Mouse (Mus musculus) limb, embryonic 14.5 days (tissue): ENCODE results near the gene Uox. TPM values are rescaled to one million over a fixed set of nuclear protein-coding genes. Genes with fewer than 3 reads are reported as not detected.

Experiments used
- ATAC-seq: fragments of 200-750 bp; cut with Nextera tagmentation; 2 replicates; pipeline ENCODE4 v1.8.0; 2017; ENCODE audit warnings: low read depth, moderate number of reproducible peaks, moderate TSS enrichment; ENCODE audit not compliant: low FRiP score
- DNase-seq: peaks from one replicate; pipeline ENCODE4 v3.0.0-alpha.2; 2015; ENCODE audit warnings: low spot score
- H3K27ac ChIP-seq: fragments of 300-500 bp; sonication (generic); replicated peaks from 2 replicates; pipeline ENCODE4 v1.5.1; 2014; ENCODE audit warnings: low read depth, mild to moderate bottlenecking, low read length, moderate library complexity, mixed read lengths
- H3K27me3 ChIP-seq: fragments of 300-500 bp; sonication (generic); 2 replicates; pipeline ENCODE4 v1.6.1; 2014; ENCODE audit warnings: low read length, mixed read lengths; ENCODE audit not compliant: control insufficient read depth, insufficient read depth
- H3K36me3 ChIP-seq: fragments of 300-500 bp; sonication (generic); 2 replicates; pipeline ENCODE4 v1.6.1; 2014; ENCODE audit warnings: mild to moderate bottlenecking, low read length, moderate library complexity, mixed read lengths; ENCODE audit not compliant: control insufficient read depth, insufficient read depth
- H3K4me1 ChIP-seq: fragments of 300-500 bp; sonication (generic); 2 replicates; pipeline ENCODE4 v1.6.1; 2014; ENCODE audit warnings: antibody characterized with exemption, low read length, mixed read lengths; ENCODE audit not compliant: control insufficient read depth, insufficient read depth
- H3K4me2 ChIP-seq: fragments of 300-500 bp; sonication (generic); replicated peaks from 2 replicates; pipeline ENCODE4 v1.6.1; 2014; ENCODE audit warnings: low read depth, mild to moderate bottlenecking, low read length, moderate library complexity; ENCODE audit not compliant: severe bottlenecking
- H3K4me3 ChIP-seq: fragments of 300-500 bp; sonication (generic); replicated peaks from 2 replicates; pipeline ENCODE4 v1.5.1; 2014; ENCODE audit warnings: low read length
- H3K9ac ChIP-seq: fragments of 300-500 bp; sonication (generic); 2 replicates; pipeline ENCODE4 v1.6.1; 2014; ENCODE audit warnings: mild to moderate bottlenecking, low read depth, low read length, moderate library complexity; ENCODE audit not compliant: severe bottlenecking
- H3K9me3 ChIP-seq: fragments of 300-500 bp; sonication (generic); 2 replicates; pipeline ENCODE4 v1.6.1; 2016; ENCODE audit warnings: low read length; ENCODE audit not compliant: control insufficient read depth
- POLR2A ChIP-seq: fragments of 200-500 bp; IDR thresholded peaks from 2 replicates; pipeline ENCODE4 v1.8.0; 2012; ENCODE audit warnings: inconsistent platforms, mild to moderate bottlenecking, moderate library complexity, borderline replicate concordance; ENCODE audit not compliant: insufficient read depth, insufficient read length; ENCODE audit errors: extremely low read depth
- WGBS: fragments of 180-500 bp; shearing (Covaris S2); extraction: QIAGEN DNeasy Blood & Tissue Kit; methylation state at CpG from one replicate; pipeline ENCODE4 v1.1.7; 2014; 5-methylcytosine and 5-hydroxymethylcytosine counted together
- polyA plus RNA-seq, 2 experiments: library from polyadenylated mRNA; depleted of rRNA in 1 of 2; stranded (reverse) in 1 of 2; unstranded in 1 of 2; fragments of >200 nt; fragmentation: Nextera tagmentation in 1 of 2; extraction: Ambion mirVana in 1 of 2; gene quantifications; 2 replicates each; pipeline versions ENCODE4 v1.2.1 to v1.2.3; 2012 to 2014

The Uox gene
- polyA plus RNA-seq, 2 experiments = 0.19 to 0.66 TPM

DNA sequence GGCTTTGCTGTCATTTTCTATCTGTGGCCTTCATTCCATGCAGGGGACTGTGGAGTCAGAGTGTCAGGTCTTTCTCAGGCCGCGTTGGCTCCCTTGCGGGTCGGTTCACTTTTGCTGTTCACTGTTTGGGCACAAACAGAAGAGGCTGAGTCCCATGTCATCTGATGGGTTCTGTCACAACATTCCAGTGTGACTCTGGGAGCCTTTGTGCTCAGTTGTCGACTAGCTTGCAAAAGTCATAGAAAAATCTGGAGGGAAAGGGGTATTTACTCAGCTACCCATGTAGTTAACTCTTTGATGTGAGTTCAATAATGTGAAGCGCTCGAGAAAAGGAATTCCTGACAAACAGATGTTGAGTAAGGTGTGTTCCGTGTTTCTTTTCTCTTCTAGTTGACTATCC, 26.2 kb downstream of the Uox start:
- no peak overlapping the region for H3K9ac ChIP-seq
- no peak for TF ChIP-seq POLR2A
- H3K4me3 ChIP-seq = no peak overlapping the region
- no peaks in the 10 kb centered on the region for H3K9me3 ChIP-seq
- H3K4me2 ChIP-seq = no peak overlapping the region
- no peaks in the 10 kb centered on the region for H3K4me1 ChIP-seq
- DNase-seq (no peak), ATAC-seq (no peak)
- H3K27me3 ChIP-seq = no peaks in the 10 kb centered on the region
- 85% methylated on average over 8 of the region's 8 CpGs for WGBS
- no peaks in the 10 kb centered on the region for H3K36me3 ChIP-seq
- no peak overlapping the region for H3K27ac ChIP-seq

DNA sequence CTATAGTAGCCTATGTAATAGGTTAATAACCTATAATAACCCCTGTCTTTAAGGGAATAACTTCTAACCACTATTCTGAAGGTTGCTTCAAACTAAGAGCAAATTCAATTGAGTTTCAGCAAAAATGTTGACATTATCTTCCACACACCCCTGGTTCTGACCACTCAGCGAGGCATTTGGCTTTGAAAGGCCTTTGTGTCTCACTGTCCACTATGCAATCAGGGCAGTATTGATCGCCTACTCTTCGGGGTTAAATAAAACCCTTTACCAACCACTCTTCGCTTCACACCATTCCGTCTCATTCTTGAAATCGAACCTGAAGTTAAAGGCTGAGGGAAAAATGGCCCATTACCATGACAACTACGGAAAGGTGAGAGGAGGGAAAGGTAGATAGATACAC, 26.6 kb downstream of the Uox start:
- no peak overlapping the region for H3K4me3 ChIP-seq
- no peaks in the 10 kb centered on the region for H3K9me3 ChIP-seq
- no peaks in the 10 kb centered on the region for H3K27me3 ChIP-seq
- ATAC-seq (no peak), DNase-seq (no peak)
- H3K36me3 ChIP-seq = no peaks in the 10 kb centered on the region
- H3K27ac ChIP-seq = no peak overlapping the region
- no peak overlapping the region for H3K4me2 ChIP-seq
- no peaks in the 10 kb centered on the region for H3K4me1 ChIP-seq
- no peak for TF ChIP-seq POLR2A
- no peak overlapping the region for H3K9ac ChIP-seq
- WGBS = 87% methylated on average over 7 of the region's 7 CpGs

DNA sequence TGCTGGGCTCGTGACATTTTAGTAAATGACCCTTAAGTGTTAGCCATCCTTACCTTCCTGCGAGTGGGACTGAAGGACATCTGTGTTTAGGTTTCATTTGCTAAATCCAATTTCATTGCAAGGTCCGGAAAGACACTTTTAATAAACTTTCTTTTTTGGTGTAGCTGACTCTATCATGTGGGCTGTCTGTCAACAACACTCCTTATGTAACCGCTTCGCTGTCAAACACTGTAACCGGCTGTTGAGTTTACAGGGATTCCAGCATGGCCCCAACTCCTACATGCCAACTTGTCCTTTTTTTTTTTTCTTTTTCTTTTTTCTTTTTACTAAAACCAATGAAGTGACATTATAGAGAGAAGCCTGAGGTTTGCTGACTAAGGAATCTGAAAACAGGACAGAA, 28.2 kb downstream of the Uox start:
- no peaks in the 10 kb centered on the region for H3K4me1 ChIP-seq
- no peak overlapping the region for H3K9ac ChIP-seq
- no peaks in the 10 kb centered on the region for H3K36me3 ChIP-seq
- H3K4me3 ChIP-seq = no peak overlapping the region
- H3K27ac ChIP-seq = no peak overlapping the region
- TF ChIP-seq POLR2A = no peak
- no peaks in the 10 kb centered on the region for H3K27me3 ChIP-seq
- WGBS = 69% methylated on average over 6 of the region's 6 CpGs
- no peaks in the 10 kb centered on the region for H3K9me3 ChIP-seq
- no peak overlapping the region for H3K4me2 ChIP-seq
- DNase-seq (no peak), ATAC-seq (no peak)

DNA sequence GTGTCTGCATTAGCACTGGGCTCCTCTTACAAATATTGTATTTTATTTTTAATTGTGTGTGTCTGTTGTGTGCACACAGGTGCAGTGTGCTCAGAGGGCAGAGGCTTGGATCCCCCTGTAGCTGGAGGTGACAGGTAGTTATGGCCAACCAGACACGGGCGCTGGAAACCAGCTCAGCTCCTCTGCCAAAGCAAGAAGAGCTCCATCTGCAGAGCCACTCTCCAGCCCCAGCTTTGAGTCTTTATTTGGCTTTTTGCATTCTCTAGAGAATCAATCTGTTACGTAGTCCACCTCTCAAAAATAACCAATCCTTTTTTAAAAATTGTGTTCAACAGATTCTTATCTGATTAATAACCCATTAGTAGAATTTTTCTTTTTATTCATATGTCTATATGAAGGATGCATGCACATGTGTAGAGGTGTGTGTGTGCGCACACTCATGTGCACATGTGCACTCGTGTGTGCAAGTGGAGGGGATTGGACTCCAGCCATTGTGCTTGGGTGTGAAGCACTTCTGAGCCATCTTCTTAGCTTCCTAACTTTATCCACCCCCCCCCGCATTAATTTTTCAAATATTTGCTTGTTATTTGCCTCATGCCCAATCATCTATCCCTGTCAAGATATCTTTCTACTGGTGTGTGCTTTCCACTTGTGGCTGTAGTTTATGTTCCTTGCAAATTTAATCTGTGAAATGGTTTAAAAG, 29.1 kb downstream of the Uox start:
- Histone ChIP-seq H3K4me2 (no peak overlapping the region), H3K27ac (no peak overlapping the region), H3K9me3 (no peaks in the 10 kb centered on the region), H3K4me3 (no peak overlapping the region), H3K36me3 (no peaks in the 10 kb centered on the region), H3K4me1 (no peaks in the 10 kb centered on the region), H3K27me3 (no peaks in the 10 kb centered on the region), H3K9ac (no peak overlapping the region)
- ATAC-seq (no peak), DNase-seq (no peak)
- TF ChIP-seq POLR2A = no peak
- WGBS = 84% methylated on average over 6 of the region's 6 CpGs

DNA sequence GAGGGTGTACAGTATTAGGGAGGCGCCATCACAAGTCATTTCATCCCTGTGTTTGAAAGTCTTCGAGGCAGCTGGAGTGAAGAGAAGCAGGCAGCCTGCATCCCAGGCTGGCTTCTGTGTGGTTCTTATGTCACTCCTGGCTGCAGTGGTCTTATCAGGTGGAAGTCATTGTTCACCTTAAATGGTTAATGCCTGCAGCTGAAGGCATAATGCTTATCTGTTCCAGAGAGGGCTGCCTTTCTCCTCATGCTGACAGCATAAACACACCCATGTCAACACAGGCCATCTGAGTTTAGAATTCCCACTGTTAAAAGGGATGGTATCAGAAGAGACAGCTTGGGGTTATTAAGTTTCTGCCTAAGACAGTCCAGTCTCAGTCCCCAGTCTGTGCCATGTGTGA, 31.0 kb downstream of the Uox start:
- H3K4me3 ChIP-seq = no peak overlapping the region

More for the DNA sequence above, 31.0 kb downstream of the Uox start:
- TF ChIP-seq POLR2A = no peak
- WGBS = 89% methylated on average over 2 of the region's 2 CpGs
- H3K36me3 ChIP-seq = no peaks in the 10 kb centered on the region
- H3K4me2 ChIP-seq = no peak overlapping the region
- no peaks in the 10 kb centered on the region for H3K4me1 ChIP-seq
- no peak overlapping the region for H3K9ac ChIP-seq
- ATAC-seq = no peak
- H3K27me3 ChIP-seq = no peaks in the 10 kb centered on the region
- no peaks in the 10 kb centered on the region for H3K9me3 ChIP-seq
- H3K27ac ChIP-seq = no peak overlapping the region
- DNase-seq = no peak
